Mouse (Mus musculus): Measurements from ENCODE around the gene Rundc1.

DNA sequence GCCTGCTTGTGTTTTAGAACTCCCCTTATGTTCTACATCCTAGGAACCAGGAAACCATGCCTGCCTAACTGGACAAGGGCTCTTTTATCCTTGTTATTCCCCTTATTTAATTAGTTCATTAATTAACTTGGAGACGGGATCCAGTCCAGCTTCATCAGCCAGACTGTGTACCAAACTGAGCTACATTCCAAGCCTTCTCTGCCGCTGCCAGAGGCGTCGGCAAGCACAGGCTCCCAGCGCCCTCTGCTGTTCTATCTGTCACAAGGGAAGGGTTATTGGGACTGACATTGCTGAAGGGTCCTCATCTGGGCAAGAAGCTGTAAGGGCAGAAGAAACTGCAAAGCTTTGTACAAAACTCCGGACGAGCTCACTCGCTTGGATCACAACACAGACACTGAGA, 29.8 kb upstream of the Rundc1 start:
- TF ChIP-seq CTCF (conservative IDR thresholded peaks at IDR 0.05 in 1 of 2, IDR thresholded peaks at IDR 0.05 in 1 of 2; ENCODE audit: low read depth in 2 of 2, low read length in 2 of 2) (peak; percentile 59 to 99), BHLHE40 (IDR thresholded peaks at IDR 0.05; ENCODE audit: low read depth, low read length) (no peak), EP300 (IDR thresholded peaks at IDR 0.05; ENCODE audit: low read length) (no peak), UBTF (IDR thresholded peaks at IDR 0.05; ENCODE audit: low read depth, low read length) (no peak), ZC3H11A (IDR thresholded peaks at IDR 0.05; ENCODE audit: low read depth, low read length) (peak; percentile 89)

All from CH12.LX (cell line).